Mouse (Mus musculus) heart, adult 18-20 months (tissue): ENCODE measurements around the gene Lactb. TPM values are rescaled to one million over a fixed set of nuclear protein-coding genes. Genes with fewer than 3 reads are reported as not detected.

Experiments
- total RNA-seq, 2 experiments: library from RNA; stranded (reverse); gene quantifications; 2 replicates each; pipeline ENCODE4 v1.2.3; 2021

The Lactb gene
- total RNA-seq, 2 experiments from 2014 or later, result 23.2 to 24.4 TPM

Other genes starting within 250 kb of the Lactb start
- gene Aph1b, start 180.0 kb downstream of the Lactb start, total RNA-seq, result 1 to 10 TPM; 5.7 to 6.2 TPM
- gene Gm10647, start 178.4 kb downstream of the Lactb start, total RNA-seq, result not detected
- 1 to 10 TPM in 1 of 2 experiments, under 1 TPM in 1; 0.72 to 2.6 TPM for gene Aph1c, start 140.8 kb downstream of the Lactb start, total RNA-seq
- gene Rab8b, start 55.8 kb downstream of the Lactb start, total RNA-seq, result 10 to 100 TPM in 1 of 2 experiments, 1 to 10 TPM in 1; 8.8 to 10.4 TPM
- gene Rps27l, start 29.4 kb downstream of the Lactb start, total RNA-seq, result 100 to 1,000 TPM; 151 to 172 TPM
- over 10,000 TPM in 1 of 2 experiments, 1,000 to 10,000 TPM in 1; 9,705 to 11,464 TPM for gene Tpm1, start 73.9 kb upstream of the Lactb start, total RNA-seq